Mouse (Mus musculus): Measurements from ENCODE around the gene Foxn2. TPM values are rescaled to one million over a fixed set of nuclear protein-coding genes. Genes with fewer than 3 reads are reported as not detected.
"Not testable (repeated sequence)": the region's sequence is repeated elsewhere in the genome, so short reads cannot be mapped to it uniquely, and the experiment has no call there.

Foxn2 gene
- polyA plus RNA-seq, 1 experiment from 2014 or later: 14.0 TPM

- ATAC-seq (ENCODE audit: low FRiP score, low TSS enrichment): no peak
- no peak overlapping the region for H3K9ac ChIP-seq (replicated peaks; ENCODE audit: low read length)
- WGBS: 83% methylated on average over 1 of the region's 1 CpGs
- H3K27me3 ChIP-seq (ENCODE audit: insufficient read depth, low read length): no peaks in the 10 kb centered on the region
- H3K4me3 ChIP-seq (ENCODE audit: low read length): no peak overlapping the region
- H3K27ac ChIP-seq (ENCODE audit: low read length): no peak overlapping the region
- H3K4me1 ChIP-seq (ENCODE audit: insufficient read depth, low read length): no peaks in the 10 kb centered on the region
- peaks cover 20% of the 10 kb centered on the region for H3K36me3 ChIP-seq (ENCODE audit: insufficient read depth, low read length)
- H3K9me3 ChIP-seq (ENCODE audit: low read length): peaks cover 4% of the 10 kb centered on the region; the same call in 1 of the 2 replicates
- H3K4me2 ChIP-seq (replicated peaks; ENCODE audit: low read depth, low read length): no peak overlapping the region
Measured at GRCm38 (mm10) chr17:88466591-88466990, 26.1 kb downstream of the Foxn2 start.

GRCm38 (mm10) chr17:88467696-88468095 is 27.2 kb downstream of the Foxn2 start:
- no peak overlapping the region for H3K9ac ChIP-seq (replicated peaks; ENCODE audit: low read length)
- H3K4me2 ChIP-seq (replicated peaks; ENCODE audit: low read depth, low read length): no peak overlapping the region
- H3K4me1 ChIP-seq (ENCODE audit: insufficient read depth, low read length): no peaks in the 10 kb centered on the region
- 93% methylated on average over 6 of the region's 6 CpGs for WGBS
- no peak overlapping the region for H3K4me3 ChIP-seq (ENCODE audit: low read length)
- peaks cover 4% of the 10 kb centered on the region; the same call in 1 of the 2 replicates for H3K9me3 ChIP-seq (ENCODE audit: low read length)
- ATAC-seq (ENCODE audit: low FRiP score, low TSS enrichment): no peak
- no peaks in the 10 kb centered on the region for H3K27me3 ChIP-seq (ENCODE audit: insufficient read depth, low read length)
- no peak overlapping the region for H3K27ac ChIP-seq (ENCODE audit: low read length)
- H3K36me3 ChIP-seq (ENCODE audit: insufficient read depth, low read length): peaks cover 24% of the 10 kb centered on the region

GRCm38 (mm10) chr17:88468655-88469398 is 28.3 kb downstream of the Foxn2 start:
- ATAC-seq (ENCODE audit: low FRiP score, low TSS enrichment); H3K27ac ChIP-seq (ENCODE audit: low read length); H3K9ac ChIP-seq (replicated peaks; ENCODE audit: low read length); H3K4me2 ChIP-seq (replicated peaks; ENCODE audit: low read depth, low read length); H3K4me3 ChIP-seq (ENCODE audit: low read length); H3K9me3 ChIP-seq (ENCODE audit: low read length); H3K27me3 ChIP-seq (ENCODE audit: insufficient read depth, low read length); H3K4me1 ChIP-seq (ENCODE audit: insufficient read depth, low read length): not testable (repeated sequence)
- 97% methylated on average over 4 of the region's 5 CpGs for WGBS
- H3K36me3 ChIP-seq (ENCODE audit: insufficient read depth, low read length): peaks cover 22% of the 10 kb centered on the region

GRCm38 (mm10) chr17:88473766-88474165 is 33.3 kb downstream of the Foxn2 start:
- H3K9ac ChIP-seq (replicated peaks; ENCODE audit: low read length): no peak overlapping the region
- 67% methylated on average over 2 of the region's 2 CpGs for WGBS
- ATAC-seq (ENCODE audit: low FRiP score, low TSS enrichment): no peak

GRCm38 (mm10) chr17:88477165-88477564 is 36.7 kb downstream of the Foxn2 start:
- Histone ChIP-seq H3K4me3 (ENCODE audit: low read length) (no peak overlapping the region), H3K27me3 (ENCODE audit: insufficient read depth, low read length) (no peaks in the 10 kb centered on the region), H3K4me1 (ENCODE audit: insufficient read depth, low read length) (no peaks in the 10 kb centered on the region), H3K9ac (replicated peaks; ENCODE audit: low read length) (no peak overlapping the region), H3K27ac (ENCODE audit: low read length) (no peak overlapping the region), H3K36me3 (ENCODE audit: insufficient read depth, low read length) (peaks cover 8% of the 10 kb centered on the region), H3K4me2 (replicated peaks; ENCODE audit: low read depth, low read length) (no peak overlapping the region), H3K9me3 (ENCODE audit: low read length) (no peaks in the 10 kb centered on the region)
- WGBS: 93% methylated on average over 7 of the region's 7 CpGs
- ATAC-seq (ENCODE audit: low FRiP score, low TSS enrichment): no peak

More at GRCm38 (mm10) chr17:88473766-88474165, 33.3 kb downstream of the Foxn2 start:
- no peak overlapping the region for H3K4me2 ChIP-seq (replicated peaks; ENCODE audit: low read depth, low read length)
- H3K27me3 ChIP-seq (ENCODE audit: insufficient read depth, low read length): no peaks in the 10 kb centered on the region
- no peak overlapping the region for H3K27ac ChIP-seq (ENCODE audit: low read length)
- H3K4me3 ChIP-seq (ENCODE audit: low read length): no peak overlapping the region
- H3K9me3 ChIP-seq (ENCODE audit: low read length): peaks cover 4% of the 10 kb centered on the region; the same call in 1 of the 2 replicates
- H3K36me3 ChIP-seq (ENCODE audit: insufficient read depth, low read length): peaks cover 23% of the 10 kb centered on the region
- H3K4me1 ChIP-seq (ENCODE audit: insufficient read depth, low read length): no peaks in the 10 kb centered on the region

GRCm38 (mm10) chr17:88477699-88478098 is 37.2 kb downstream of the Foxn2 start:
- Histone ChIP-seq H3K27me3 (ENCODE audit: insufficient read depth, low read length) (no peaks in the 10 kb centered on the region), H3K36me3 (ENCODE audit: insufficient read depth, low read length) (peaks cover 8% of the 10 kb centered on the region), H3K4me1 (ENCODE audit: insufficient read depth, low read length) (no peaks in the 10 kb centered on the region), H3K4me2 (replicated peaks; ENCODE audit: low read depth, low read length) (no peak overlapping the region), H3K9me3 (ENCODE audit: low read length) (no peaks in the 10 kb centered on the region), H3K4me3 (ENCODE audit: low read length) (no peak overlapping the region), H3K9ac (replicated peaks; ENCODE audit: low read length) (no peak overlapping the region), H3K27ac (ENCODE audit: low read length) (no peak overlapping the region)
- ATAC-seq (ENCODE audit: low FRiP score, low TSS enrichment): no peak

GRCm38 (mm10) chr17:88479040-88479439 is 38.5 kb downstream of the Foxn2 start:
- Histone ChIP-seq H3K4me2 (replicated peaks; ENCODE audit: low read depth, low read length) (no peak overlapping the region), H3K4me3 (ENCODE audit: low read length) (no peak overlapping the region), H3K27ac (ENCODE audit: low read length) (no peak overlapping the region), H3K36me3 (ENCODE audit: insufficient read depth, low read length) (peaks cover 8% of the 10 kb centered on the region), H3K9me3 (ENCODE audit: low read length) (no peaks in the 10 kb centered on the region), H3K4me1 (ENCODE audit: insufficient read depth, low read length) (no peaks in the 10 kb centered on the region), H3K27me3 (ENCODE audit: insufficient read depth, low read length) (no peaks in the 10 kb centered on the region), H3K9ac (replicated peaks; ENCODE audit: low read length) (no peak overlapping the region)
- WGBS: 84% methylated on average over 13 of the region's 13 CpGs
- no peak for ATAC-seq (ENCODE audit: low FRiP score, low TSS enrichment)

- H3K27me3 ChIP-seq (ENCODE audit: insufficient read depth, low read length): no peaks in the 10 kb centered on the region
- H3K27ac ChIP-seq (ENCODE audit: low read length): no peak overlapping the region
- no peaks in the 10 kb centered on the region for H3K4me1 ChIP-seq (ENCODE audit: insufficient read depth, low read length)
- ATAC-seq (ENCODE audit: low FRiP score, low TSS enrichment): no peak
- WGBS: 90% methylated on average over 10 of the region's 10 CpGs
- H3K4me3 ChIP-seq (ENCODE audit: low read length): no peak overlapping the region
- no peaks in the 10 kb centered on the region for H3K9me3 ChIP-seq (ENCODE audit: low read length)
- peaks cover 8% of the 10 kb centered on the region for H3K36me3 ChIP-seq (ENCODE audit: insufficient read depth, low read length)
- no peak overlapping the region for H3K4me2 ChIP-seq (replicated peaks; ENCODE audit: low read depth, low read length)
- H3K9ac ChIP-seq (replicated peaks; ENCODE audit: low read length): no peak overlapping the region
Measured at GRCm38 (mm10) chr17:88480369-88480768, 39.9 kb downstream of the Foxn2 start.

GRCm38 (mm10) chr17:88481062-88481461 is 40.6 kb downstream of the Foxn2 start:
- ATAC-seq (ENCODE audit: low FRiP score, low TSS enrichment): no peak
- Histone ChIP-seq H3K4me1 (ENCODE audit: insufficient read depth, low read length) (no peaks in the 10 kb centered on the region), H3K9ac (replicated peaks; ENCODE audit: low read length) (no peak overlapping the region), H3K4me2 (replicated peaks; ENCODE audit: low read depth, low read length) (no peak overlapping the region), H3K9me3 (ENCODE audit: low read length) (no peaks in the 10 kb centered on the region), H3K36me3 (ENCODE audit: insufficient read depth, low read length) (peaks cover 8% of the 10 kb centered on the region), H3K27me3 (ENCODE audit: insufficient read depth, low read length) (no peaks in the 10 kb centered on the region), H3K27ac (ENCODE audit: low read length) (no peak overlapping the region), H3K4me3 (ENCODE audit: low read length) (no peak overlapping the region)
- 90% methylated on average over 2 of the region's 2 CpGs for WGBS

GRCm38 (mm10) chr17:88481587-88481986 is 41.1 kb downstream of the Foxn2 start:
- no peaks in the 10 kb centered on the region for H3K9me3 ChIP-seq (ENCODE audit: low read length)
- no peaks in the 10 kb centered on the region for H3K4me1 ChIP-seq (ENCODE audit: insufficient read depth, low read length)
- H3K9ac ChIP-seq (replicated peaks; ENCODE audit: low read length): no peak overlapping the region
- H3K27me3 ChIP-seq (ENCODE audit: insufficient read depth, low read length): no peaks in the 10 kb centered on the region
- H3K4me3 ChIP-seq (ENCODE audit: low read length): no peak overlapping the region
- 87% methylated on average over 3 of the region's 3 CpGs for WGBS
- peaks cover 7% of the 10 kb centered on the region for H3K36me3 ChIP-seq (ENCODE audit: insufficient read depth, low read length)
- no peak for ATAC-seq (ENCODE audit: low FRiP score, low TSS enrichment)
- no peak overlapping the region for H3K4me2 ChIP-seq (replicated peaks; ENCODE audit: low read depth, low read length)
- H3K27ac ChIP-seq (ENCODE audit: low read length): no peak overlapping the region

Measured in kidney, embryonic 16.5 days (tissue).